Mouse (Mus musculus): Measurements from ENCODE around the gene Npas3.
A peak's percentile ranks its signal among the peaks of the same experiment; 100 is the strongest.

Npas3 gene

GRCm38 (mm10) chr12:53407776-53408175 is 159.3 kb downstream of the Npas3 start:
- DNase-seq (ENCODE audit: extremely low read depth, insufficient read length, low spot score) = no peak

DNA sequence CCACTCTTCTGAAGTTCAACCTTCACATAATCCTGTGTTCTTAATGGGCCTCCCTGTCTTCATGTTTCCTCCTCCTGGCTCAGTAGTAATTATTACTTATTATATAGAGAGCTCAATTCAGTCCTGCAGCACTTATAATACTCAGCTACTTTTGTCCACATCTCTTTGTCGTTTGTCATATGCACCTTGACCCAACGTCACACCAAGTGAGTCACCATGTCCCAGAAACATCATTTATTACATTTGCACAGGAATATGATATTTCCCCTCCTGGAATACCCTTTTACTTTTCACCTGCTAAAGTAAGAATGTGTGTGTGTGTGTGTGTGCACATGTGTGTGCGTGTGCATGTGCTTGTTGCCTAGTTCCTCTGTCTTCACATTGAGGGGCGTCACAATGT is 161.2 kb downstream of the Npas3 start:
- no peak for DNase-seq (ENCODE audit: extremely low read depth, insufficient read length, low spot score)

GRCm38 (mm10) chr12:53410647-53411046 is 162.2 kb downstream of the Npas3 start:
- DNase-seq (ENCODE audit: extremely low read depth, insufficient read length, low spot score) = no peak

DNA sequence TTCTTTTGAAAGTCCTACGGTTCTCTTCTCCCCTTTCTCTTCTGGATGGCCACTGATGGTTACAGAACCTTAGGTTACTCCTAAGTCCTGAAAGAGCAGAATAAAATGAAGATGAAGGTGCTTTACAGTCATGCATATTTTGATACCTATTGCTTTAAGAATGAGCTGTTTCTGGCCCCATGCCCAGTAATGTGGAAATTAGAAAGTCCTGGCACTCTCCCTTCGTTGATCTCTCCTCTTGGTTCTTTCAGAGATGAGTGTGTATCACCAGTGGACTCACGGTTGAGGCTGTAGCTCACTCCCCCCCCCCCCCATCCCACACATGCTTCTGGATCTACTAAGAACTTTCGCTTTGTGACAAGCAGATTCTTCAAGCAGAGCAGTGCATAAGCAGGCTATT is 167.6 kb downstream of the Npas3 start:
- DNase-seq (ENCODE audit: extremely low read depth, insufficient read length, low spot score) = peak; percentile 5

- DNase-seq (ENCODE audit: extremely low read depth, insufficient read length, low spot score) = peak; percentile 57
Measured at GRCm38 (mm10) chr12:53421701-53422100, 173.2 kb downstream of the Npas3 start.

DNA sequence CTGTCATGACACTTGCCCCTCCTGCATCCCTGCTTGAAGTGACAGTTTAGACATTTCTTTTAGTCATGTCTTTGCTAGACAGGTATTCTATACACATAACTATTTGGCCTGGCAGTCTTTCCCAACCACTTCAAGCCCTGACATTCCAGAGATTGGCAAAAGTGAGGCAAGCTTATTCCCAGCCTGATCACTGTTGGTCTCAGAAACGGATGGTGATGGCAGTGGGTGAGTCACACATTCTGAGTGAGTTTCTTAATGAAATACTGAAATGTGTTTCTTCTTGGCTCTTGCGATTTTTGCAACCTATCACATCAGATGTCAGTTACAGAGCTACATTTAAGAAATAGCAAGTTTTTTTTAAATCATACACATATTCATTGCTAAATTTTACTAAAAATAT is 175.2 kb downstream of the Npas3 start:
- DNase-seq (ENCODE audit: extremely low read depth, insufficient read length, low spot score) = peak; percentile 35

GRCm38 (mm10) chr12:53426006-53426405 is 177.5 kb downstream of the Npas3 start:
- DNase-seq (ENCODE audit: extremely low read depth, insufficient read length, low spot score) = no peak

- no peak for DNase-seq (ENCODE audit: extremely low read depth, insufficient read length, low spot score)
Measured at GRCm38 (mm10) chr12:53427153-53427552, 178.7 kb downstream of the Npas3 start.

DNA sequence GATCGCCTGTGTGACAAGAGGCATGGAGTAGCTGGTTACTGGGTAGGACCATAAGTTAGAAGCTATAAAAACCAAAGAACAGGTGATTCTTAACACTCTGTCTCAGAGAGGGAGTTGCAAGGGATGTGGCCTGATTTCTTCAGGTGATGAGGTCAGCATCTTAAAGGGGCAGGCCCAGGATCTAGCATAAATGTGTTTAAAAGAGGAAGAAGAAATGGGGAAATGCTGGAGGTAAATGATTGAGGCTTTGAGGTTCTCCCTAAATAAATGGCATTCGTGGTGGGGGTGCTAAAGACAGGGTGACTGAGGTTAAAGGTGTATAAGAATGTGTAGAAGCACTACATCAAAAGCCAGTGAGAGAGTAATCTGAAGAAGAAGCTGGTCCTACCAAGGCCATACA is 193.6 kb downstream of the Npas3 start:
- DNase-seq (ENCODE audit: extremely low read depth, insufficient read length, low spot score) = no peak

GRCm38 (mm10) chr12:53447469-53447868 is 199.0 kb downstream of the Npas3 start:
- no peak for DNase-seq (ENCODE audit: extremely low read depth, insufficient read length, low spot score)

- DNase-seq (ENCODE audit: extremely low read depth, insufficient read length, low spot score) = peak; percentile 4
Measured at GRCm38 (mm10) chr12:53448040-53448439, 199.6 kb downstream of the Npas3 start.

- DNase-seq (ENCODE audit: extremely low read depth, insufficient read length, low spot score) = no peak
Measured at GRCm38 (mm10) chr12:53467549-53467948, 219.1 kb downstream of the Npas3 start.

- DNase-seq (ENCODE audit: extremely low read depth, insufficient read length, low spot score) = no peak
Measured at GRCm38 (mm10) chr12:53474486-53474885, 226.0 kb downstream of the Npas3 start.

DNA sequence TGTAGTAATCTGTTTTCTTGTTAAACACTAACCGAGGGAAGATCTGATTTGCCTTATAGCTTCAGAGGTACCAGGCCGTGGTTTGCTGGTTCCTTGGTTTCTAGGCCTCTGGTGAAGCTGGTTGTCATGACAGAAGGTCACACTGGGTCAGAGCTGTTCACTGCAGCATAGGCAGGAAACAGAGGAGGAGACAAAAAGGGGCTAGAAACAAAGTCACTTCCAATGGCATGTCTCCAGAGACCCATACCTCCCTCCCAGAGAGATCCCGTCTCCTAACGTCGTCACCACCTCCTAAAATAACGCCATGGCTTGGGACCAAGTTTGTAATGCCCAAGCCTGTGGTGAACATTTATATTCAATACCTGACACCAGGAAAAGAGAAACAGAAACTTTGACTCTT is 236.4 kb downstream of the Npas3 start:
- no peak for DNase-seq (ENCODE audit: extremely low read depth, insufficient read length, low spot score)

- no peak for DNase-seq (ENCODE audit: extremely low read depth, insufficient read length, low spot score)
Measured at GRCm38 (mm10) chr12:53496386-53496785, 247.9 kb downstream of the Npas3 start.

DNA sequence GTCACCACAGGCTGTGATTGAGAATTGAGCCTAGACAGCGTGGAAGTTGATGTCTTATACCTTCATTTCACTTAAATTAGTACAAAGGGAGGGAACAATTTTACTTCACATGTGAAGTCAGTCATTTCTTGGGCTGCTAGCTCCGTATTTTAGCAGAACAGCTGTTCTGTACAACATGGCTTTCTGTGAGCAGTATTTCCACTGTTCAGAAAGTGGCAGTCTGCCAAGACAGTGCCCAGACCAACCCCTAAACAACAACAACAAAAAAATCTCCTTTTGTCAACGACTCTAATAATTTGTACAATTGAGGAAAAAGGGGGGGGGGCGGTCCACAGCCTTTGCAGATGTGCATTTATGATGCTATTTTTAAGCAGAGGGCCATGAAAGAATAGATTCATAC is 266.4 kb downstream of the Npas3 start:
- no peak for DNase-seq (ENCODE audit: extremely low read depth, insufficient read length, low spot score)

DNA sequence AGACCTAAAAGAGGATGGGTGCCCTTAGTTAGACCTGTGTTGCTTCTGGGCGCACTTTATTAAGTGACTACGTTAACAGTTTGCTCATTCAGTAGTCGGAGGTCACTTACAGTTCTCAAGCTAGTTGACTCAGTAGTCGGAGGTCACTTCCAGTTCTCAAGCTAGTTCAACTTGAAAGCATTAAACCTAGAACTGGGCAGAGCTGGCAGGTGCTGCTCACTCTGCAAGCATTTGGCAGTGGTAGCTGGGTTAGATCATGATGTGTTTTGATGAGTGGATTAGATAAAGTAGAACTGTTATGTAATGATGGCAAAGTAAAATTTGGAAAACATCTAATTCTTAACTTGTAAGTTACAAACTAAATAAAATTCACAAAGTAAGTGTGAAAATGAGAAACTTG is 271.1 kb downstream of the Npas3 start:
- DNase-seq (ENCODE audit: extremely low read depth, insufficient read length, low spot score) = no peak

GRCm38 (mm10) chr12:53522631-53523030 is 274.2 kb downstream of the Npas3 start:
- no peak for DNase-seq (ENCODE audit: extremely low read depth, insufficient read length, low spot score)

GRCm38 (mm10) chr12:53527046-53527445 is 278.6 kb downstream of the Npas3 start:
- no peak for DNase-seq (ENCODE audit: extremely low read depth, insufficient read length, low spot score)

DNA sequence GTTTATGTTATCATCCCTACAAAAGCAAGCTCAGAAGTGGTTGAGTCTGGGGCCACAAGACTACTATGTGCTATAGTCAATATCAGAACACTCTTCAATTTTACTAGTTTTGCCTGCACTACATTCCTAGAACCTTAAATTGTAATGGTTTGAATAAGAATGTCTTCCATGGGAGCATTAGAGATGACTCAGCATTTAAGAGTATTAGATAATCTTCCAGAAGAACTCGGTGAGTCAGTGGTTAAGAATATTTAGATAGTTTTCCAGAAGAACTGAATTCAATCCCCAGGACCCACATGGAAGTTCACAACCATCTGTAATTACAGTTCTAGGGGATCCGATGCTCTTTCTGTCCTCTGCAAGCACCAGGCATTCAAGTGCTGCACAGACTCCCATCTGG is 280.9 kb downstream of the Npas3 start:
- DNase-seq (ENCODE audit: extremely low read depth, insufficient read length, low spot score) = no peak

DNA sequence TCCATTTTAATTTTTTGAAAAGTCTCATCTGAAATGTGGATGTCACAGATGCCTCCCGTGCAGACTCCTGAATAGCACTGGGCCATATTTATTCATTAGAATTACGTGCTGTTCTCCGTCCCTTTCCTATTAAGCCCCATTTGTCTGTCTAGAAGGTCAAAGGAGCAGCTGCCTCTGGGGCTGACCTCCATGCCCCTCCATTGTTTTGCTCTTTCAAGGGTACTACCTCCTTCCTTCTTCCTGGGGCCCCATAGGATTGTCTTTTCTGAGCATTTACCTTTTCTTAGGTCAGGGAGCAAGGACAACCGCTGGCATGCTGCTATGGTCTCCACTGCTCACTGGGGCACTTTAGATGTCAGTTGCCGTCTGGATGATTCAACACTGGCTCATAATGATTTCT is 288.3 kb downstream of the Npas3 start:
- no peak for DNase-seq (ENCODE audit: extremely low read depth, insufficient read length, low spot score)

DNA sequence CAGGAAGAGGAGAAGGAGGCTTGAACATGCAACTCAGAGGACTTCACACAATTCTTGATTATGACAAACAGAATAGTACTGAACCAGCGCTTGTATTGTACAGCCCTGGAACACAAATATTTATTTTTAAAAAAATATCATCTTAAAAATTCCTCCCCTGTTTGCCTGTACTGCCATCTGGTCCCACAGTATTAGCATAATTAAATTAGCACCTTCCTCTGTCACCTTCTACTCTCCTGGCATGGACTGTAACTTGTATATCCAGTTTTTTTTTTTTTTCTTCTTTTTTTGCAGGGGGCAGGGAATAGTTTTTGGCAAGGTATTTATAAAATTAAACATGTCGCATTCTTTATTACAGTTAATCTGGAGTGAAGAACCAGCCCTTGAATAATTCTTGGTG is 307.9 kb downstream of the Npas3 start:
- DNase-seq (ENCODE audit: extremely low read depth, insufficient read length, low spot score) = no peak

DNA sequence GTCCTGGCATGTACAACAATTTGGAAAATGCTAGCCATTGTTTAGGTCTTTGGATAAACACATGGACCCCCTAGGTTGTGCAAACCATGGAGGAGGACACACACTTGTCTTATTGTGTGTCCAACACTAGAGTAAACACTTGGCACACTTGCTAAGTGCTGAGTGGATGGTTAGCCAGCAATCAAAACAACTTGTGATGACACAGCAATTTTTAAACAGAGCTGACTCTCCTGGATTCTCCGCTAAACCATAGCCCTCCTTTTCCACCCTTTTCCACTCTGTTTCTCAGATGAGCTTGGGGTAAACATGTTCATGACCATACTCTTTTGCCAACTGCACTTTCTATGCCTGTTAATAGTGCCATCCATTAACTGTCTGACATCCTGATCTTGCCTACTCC is 309.8 kb downstream of the Npas3 start:
- DNase-seq (ENCODE audit: extremely low read depth, insufficient read length, low spot score) = no peak

All from 3134 (cell line).